Mouse (Mus musculus) right cerebral cortex, postnatal 36 days (tissue): ENCODE results near the gene Myh9.

Experiments
- DNase-seq, 2 experiments: peaks; one replicate each; pipeline ENCODE4 v3.0.0; 2022; ENCODE audit warnings: low spot score in 2 of 2, mixed read lengths in 1 of 2

Gene Myh9

DNA sequence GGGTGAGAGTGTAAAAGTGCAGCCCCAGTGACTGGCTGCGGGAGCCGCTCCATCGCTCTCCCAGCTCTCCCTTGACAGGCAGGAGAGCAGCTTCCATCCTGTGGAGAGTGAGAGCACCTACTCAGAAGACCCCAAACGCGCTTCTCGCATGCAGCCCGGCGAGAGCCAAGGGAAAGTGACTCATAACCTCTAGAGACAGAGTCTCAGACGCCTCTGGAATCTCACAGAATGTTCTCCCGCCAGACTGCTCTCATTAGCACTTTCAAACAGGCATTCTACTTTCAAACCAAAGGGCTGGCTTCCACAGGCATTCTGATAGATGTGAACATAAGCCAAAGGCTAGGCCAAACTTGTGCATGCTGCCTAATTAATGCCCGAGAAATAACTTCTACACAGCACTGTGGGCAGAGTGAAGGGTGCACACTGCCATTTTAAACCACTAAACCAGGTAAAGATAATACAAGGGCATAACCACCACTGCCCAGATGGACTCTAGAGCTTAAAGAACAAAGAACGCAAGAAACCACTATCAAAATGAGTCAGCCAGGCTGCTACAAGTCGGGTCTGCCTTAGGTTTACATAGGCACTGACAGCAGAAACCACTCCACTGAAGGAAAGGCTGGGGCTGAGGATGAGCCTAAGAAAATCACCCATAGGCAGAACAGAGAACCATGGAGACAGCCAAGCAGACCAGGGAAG lies 35.3 kb downstream of the Myh9 start:
- no peak for DNase-seq

DNA sequence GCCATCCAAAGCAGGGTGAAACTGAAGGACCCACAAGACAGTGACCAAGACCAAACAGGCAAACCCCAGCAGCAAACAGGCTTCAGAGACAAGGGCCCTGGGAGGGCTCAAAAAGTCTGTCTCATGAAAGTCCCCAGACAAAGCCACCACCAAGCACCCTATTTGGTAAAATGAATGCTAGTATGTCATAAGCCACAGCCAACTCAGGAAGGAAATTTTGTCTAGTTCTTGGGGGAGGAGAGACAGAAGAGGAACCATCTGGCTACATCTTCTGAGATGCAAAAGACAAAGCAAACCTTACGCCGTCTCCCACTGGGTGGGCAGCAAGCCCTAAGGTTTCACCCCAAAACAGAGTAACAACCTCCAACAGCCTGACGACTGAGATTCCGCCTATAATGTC lies 36.3 kb downstream of the Myh9 start:
- DNase-seq: no peak

DNA sequence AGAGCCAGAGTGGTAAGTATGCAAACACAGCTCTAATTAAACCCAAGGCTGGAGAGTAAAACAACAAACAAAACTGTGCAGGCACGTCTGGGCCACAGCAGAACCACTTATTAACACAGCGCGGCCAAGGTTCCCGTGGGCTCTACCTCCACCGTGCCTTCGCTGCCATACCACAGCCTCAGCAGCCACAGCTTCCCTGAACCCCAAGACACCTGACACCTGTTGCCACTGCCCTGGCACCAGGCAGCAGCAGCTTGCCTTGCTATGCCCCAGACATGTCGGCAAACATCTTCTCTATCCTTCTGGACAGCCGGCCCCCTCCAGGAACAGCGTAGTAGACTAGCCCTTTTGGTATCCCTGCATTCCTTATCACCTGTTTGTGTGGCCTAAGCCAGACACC lies 37.0 kb downstream of the Myh9 start:
- no peak for DNase-seq

DNA sequence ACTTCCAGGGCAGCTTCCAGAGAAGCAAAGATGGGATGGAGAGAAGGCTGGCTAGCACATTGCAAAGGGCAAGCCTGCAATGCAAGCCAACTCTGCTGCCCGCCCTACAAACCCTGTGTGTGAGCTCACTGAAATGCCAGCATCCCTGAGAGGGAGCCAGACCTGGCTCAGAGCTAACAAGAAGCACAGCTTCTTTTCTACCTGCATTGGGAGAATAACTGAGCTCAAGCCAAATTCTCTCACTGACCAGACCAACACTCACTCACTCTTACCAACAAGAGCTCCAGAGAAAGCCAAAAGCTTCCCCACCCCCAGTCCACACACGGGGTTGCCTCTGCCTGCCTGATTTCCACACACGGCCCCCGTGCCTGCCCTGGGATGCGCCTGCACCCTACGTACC lies 37.5 kb downstream of the Myh9 start:
- DNase-seq: no peak

DNA sequence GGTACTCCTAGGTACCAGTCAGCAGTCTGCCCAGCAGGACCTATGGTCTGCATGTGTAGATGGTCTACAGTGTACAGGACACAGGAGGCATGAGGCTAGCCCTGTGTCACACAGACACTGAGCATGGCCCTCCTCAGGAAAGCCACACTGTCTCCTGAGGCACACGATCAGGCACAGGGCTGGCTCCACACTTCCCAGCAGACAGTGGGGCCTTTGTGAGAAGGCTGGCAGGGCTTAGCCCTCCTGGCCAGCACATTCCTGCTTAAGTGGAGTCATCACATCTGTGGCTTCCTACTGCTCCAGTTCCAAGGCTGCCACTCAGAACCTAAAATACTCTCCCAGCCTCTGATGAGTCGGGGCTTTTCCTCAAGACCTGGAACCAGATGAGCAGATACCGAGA lies 38.2 kb downstream of the Myh9 start:
- DNase-seq: no peak

DNA sequence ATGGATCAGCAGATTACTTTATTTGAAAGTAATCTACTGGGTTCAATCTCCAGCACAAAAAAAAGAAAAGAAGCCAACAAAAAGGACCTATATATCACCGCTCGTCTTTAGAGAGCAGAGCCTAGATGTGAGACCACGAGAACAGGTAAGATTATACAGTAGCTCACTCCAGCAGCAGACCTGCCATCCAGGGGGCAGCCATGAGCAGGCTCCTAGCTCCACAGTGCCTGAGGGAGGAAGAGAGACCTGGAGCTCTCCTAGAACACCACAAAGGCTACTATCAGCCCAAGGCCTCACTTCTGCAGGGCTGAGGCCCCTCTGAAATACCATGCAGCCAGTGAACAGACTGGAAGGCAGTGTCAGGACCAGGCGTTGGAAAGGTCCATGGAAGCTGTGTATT lies 39.0 kb downstream of the Myh9 start:
- DNase-seq: no peak

DNA sequence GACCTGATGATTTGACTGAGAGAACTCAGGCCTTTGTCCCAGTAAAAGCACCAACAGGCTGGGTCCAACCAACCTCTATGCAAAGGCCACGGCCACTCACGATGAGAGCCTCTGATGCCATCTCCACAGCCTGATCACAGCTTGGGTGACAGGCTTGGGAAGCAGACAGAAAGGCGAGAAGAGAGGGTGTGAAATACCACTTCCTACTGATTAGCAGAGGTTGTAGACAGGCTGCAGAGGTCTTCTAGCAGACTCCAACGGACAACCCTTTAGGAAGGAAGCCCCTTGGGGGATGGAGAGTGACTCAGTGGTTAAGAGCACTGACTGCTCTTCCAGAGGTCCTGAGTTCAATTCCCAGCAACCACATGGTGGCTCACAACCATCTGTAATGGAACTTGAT lies 40.8 kb downstream of the Myh9 start:
- DNase-seq: no peak

DNA sequence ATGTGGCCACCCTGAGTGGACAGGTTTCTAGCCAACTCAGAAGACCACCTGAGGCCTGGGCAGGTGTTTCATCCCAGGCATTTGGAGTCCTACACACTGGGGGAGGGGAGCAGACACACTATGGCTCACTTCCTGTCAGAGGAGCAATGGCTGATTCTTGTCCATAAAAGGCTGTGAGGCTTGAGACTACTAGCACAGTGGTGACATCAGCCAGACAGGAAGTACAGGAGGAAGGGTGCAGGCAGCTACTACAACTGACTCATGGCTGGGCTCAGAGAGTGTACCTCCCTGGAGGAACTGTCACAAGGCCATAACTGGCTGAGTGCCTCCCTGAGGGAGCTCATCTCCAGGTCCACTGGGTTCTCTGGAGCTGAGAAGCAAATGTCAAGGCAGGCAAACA lies 41.5 kb downstream of the Myh9 start:
- peak in 1 of 2 experiments; percentile 54 for DNase-seq

DNA sequence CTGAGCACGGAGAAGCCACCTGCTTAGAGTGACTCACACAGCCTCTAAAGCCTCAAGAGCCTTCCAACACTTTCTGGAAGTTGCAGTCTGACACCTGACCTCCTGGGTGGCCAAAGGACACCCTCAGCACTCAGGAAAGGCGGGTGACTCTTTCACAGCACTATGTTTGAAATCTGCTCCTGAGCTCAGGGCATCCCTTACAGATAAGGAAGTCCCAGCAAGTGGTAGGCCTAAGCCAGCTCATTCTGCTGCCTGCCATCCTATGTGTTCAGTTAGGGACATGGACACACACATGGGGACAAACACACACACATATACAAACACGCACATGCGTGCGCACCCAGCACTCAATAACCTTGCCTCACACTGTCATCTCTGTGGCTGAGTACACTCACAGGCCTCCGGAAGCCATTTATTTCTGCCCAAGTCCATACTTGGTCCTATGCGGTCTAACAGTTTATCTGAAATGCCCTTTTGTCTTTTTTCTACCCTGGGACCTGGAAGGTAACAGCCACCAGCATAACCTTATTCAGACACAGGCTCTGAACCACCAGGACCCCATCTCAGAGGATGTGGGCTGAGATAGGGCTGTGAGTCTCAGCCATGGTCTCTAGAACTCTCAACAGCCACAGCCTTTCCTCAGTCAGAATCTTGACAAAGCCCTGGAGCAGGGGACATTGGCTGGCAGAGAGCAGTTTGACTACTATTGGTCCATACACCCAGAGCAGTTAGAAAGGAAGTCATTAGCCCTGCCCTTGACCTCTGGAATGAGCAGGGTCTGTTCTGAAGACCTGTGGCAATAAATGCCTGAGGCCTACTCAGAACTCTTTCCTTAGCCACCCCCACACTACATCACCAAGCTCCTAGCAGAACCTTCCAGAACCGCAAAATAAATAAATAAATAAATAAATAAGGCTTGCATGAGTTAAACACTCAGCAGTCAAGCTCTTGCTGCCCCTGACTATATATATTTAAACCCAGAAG lies 42.2 kb downstream of the Myh9 start:
- DNase-seq: no peak

DNA sequence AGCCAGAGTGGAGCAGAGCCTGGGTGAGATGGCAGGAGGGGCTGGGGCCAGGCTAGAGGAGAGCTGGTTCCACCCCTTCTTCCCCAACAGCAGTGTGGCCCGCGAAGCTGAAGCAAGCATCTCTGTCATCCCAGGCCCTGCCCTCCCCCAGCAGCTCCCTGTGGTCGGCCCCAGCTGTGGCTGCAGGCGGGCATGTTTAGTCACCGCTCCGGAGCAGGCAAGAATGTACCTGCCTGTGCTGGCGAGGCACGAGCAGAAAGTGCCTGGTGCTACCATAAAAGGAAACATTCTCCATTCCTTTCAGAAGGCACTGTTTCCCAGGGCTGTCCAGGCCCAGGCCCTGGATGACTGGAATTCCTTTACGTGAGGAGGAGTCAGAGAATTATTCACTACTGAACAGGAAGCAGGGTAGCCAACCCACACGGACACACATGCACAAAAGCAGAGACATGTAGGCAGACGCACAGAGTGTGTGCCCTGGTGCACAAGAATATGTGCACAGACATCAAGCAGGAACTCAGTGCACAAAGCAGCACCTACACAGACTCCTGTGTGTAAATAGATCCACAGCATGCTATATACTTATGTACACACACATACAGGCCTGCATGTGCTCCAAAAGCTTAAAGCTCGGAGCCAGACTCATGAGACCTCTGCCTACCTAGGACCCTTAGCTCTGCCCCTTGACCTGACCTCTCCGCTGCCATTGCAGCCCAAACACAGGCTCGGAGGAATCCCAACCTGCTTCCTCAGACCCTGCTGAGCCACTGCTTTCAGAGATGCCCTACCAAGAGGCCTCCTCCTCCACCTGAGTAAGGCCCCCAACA lies 43.1 kb downstream of the Myh9 start:
- DNase-seq: no peak

DNA sequence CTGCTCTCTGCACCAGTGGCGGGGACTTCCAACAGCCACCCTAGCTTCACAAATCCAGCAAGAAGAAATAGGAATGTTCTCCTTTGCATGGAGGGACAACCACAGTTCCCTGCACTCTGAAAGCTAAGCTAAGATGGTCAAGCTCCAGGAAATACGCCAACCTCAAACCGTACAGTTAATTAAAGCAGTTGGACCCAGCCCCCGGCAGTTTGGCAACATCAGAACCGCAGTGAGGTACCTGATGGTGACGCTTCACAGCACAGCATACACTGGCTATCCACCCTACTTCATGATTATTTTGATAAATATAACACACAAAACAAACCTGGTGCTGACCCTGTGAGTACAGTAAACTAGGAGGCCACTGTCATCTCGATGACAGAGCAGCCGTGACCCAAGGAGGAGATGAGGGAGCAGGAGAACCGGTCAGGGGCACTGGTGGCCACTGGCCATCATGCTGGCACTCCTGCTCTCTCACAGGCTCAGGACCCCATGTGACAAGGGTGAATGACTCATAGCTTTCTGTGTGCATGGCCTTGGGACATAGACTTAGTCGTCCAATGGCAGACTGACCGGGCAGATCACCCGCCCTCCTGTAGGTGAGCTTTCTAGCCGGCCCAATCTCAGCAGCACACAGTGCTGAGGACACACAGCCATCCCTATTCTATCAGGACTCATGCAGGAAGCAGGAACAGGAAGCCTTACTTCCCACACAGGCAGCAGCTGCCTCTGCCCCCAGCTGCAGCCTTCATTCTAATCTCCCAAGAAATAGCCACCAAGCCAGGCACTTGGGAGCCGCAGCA lies 44.2 kb downstream of the Myh9 start:
- DNase-seq: no peak

DNA sequence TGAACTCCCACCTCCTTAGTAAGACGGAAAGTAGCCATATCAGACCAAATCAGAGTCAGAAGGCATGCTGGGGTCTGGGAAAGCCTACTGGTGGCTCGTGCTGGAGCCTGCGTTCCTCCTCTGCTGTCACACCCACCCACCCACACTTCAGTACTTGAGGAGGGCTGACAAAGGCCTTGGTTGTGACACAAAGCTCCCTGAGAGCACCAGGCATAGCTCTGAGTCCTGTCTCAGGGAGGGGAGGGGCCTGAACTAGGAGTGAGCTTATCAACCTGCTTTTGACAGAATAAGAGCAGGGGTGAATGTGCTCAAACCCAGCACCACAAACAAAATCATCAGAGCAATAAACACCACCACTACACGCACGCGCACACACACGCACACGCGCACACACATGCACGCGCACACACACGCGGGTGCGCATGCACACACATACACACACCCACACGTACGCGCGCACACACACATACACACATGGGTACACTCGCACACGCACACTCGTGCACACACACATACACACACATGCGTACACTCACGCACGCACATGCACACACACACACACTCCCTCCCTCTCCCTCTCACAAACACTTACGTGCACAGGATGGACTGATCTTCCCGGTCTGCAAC lies 45.5 kb downstream of the Myh9 start:
- no peak for DNase-seq

DNA sequence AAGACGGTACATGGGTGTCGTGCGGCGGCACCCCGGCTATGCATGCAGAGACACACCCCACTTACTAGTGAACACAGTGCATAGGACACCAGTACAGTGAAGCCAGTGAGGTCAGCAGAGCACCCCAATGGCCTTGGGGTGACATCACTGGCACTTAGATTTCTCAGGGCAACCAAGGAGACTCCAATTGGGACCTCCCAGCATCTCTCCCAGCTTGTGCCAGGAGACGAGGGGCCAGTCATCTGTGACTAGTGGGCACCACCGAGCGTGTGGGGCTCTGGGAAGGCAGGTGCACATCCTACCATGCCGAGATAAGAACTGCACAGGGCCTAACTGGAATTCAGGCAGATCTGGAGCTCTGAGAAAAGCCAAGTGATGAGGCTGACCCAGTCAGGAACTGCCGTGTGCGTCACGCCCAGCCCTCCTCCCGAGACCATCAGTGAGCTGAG lies 47.0 kb downstream of the Myh9 start:
- DNase-seq: no peak

DNA sequence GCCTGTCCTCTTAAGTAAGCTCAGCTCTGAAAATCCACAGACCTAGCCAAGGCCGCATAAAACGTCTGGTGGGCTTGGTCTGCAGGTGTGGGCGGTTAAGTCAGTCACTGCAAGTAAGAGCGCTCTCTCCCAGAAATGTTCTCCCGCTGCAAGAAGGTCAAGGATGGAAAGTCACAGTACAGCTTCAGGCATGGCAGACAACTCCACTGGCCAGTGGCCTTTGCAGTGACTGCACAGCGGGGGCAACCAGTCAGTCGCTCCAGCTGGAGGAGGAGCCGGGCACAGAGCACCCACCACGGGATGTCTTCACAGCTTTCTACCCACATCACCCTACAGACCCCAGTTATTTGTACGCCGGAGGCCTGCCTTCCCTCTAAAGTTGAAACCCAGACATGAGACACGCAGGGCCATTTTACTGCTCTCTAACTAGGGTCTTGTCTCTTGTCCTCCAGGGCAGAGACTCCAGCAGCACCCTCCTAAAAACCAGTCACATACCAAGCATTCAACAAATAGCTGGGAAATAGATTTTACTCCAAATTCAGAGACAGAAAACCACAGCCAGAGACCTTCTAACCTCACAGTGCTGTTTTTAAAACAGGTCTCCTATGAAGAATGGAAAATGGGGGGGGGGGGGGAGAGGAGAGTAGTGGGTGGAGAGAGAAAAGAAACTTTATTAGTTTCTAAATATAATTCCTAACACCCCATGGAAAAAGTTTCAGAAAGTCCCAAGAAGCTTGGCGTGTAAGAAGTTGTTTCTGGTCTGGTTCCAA lies 47.7 kb downstream of the Myh9 start:
- no peak for DNase-seq

DNA sequence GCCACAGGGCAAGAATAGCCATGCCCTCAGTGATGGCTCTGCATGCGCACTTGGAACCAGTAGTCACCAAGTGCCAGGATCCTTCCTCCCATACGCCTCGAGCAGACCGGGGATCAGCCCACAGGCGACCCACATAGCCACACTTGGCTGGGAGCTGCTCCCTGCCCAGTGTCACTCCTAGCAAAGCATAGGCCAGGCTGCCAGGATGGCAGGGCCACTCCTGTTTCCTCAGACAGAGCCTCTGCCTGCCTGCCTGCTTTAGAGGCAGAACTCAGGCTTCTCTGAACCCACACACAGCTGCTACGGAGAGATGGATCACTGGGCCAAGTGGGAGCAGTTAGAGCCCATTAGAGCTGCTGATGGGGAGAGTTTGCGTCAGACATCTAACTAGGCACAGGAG lies 48.4 kb downstream of the Myh9 start:
- DNase-seq: peak in 1 of 2 experiments; percentile 77

DNA sequence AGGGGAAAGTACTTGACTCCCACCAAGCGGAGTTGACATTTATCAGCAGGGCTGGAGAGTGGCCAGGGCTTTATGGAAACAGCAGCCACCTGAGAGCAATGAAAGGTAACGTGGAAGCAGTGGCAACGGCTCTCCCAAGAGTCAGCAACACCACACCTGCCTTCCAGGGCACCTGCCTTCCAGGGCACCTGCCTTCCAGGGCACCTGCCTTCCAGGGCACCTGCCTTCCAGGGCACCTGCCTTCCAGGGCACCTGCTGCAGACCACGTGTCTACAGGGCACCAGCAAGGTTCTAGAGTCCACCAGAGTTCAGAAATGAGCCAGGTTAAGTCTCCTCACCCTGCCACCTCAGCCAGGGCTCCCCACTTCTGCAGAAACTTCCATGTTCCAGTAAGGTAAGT lies 48.9 kb downstream of the Myh9 start:
- DNase-seq: no peak

DNA sequence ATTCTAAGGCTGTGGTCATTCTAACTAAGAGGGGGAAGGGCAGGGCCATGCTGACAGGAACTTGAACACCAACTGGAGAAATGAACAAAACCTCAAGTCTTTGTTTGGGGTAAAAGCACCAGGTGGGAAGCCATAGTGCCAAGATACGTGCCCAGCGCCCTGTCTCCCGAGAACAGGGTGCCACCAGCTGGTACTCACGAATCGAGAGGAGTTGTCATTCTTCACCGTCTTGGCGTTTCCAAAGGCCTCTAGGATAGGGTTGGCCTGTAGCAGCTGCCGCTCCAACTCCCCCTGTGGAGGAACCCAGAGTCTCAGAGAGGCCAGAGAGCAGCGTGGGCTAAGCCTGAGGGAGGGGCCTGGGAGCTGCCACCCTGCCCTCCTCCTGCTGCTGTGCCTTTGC lies 49.9 kb downstream of the Myh9 start:
- no peak for DNase-seq

DNA sequence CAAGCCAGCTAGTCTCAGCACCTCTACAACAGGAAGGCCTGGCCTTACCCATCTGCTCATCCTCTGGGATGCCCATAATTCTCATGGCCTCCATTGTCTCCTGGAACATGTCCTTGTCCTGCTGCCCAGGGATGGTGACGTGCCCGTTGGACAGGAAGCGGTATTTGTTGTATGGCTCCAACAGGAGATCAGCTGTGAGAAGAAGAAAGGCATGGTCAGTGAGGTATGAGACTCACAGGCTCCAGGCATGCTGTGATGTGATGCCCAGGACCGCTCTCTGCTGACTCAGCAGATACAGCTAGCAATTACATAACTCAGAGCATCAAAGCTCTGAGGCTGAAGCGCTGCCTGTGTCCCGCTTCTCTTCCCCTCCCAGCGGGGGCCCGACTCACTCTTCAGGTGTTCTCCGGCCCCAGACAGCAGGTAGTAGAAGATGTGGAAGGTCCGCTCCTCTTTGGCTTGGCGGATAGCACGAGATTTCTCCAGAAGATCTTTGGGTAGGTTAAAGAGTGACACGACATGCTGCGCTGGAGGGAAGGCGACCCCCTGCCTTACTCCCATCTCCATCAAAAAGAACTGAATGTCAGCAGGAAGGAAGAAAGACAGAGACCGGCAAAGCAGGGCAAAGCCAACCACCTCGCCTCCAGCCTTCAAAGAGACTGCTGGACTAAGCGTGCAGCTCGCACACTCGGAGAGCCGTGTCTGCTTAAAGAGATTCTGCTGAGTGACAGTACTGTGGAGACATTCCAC lies 51.1 kb downstream of the Myh9 start:
- no peak for DNase-seq

DNA sequence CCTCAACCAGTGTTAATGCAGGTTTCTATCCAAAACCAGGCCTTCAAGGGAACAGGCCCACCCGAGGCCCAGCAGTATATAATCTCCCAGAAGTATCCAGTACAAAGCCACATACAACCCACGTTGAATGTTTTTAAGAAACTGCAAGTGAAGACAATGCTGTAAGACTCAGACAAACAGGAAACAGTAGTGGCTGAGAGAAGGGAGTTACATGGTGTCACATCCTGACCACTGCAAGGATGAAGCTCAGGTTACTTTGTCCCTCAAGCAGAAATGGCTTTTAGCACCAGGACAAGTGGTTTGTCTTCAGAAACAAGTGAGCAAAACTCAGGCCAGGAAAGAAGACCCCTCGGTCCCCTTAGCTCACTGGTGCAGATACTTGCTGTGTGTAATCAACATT lies 52.8 kb downstream of the Myh9 start:
- no peak for DNase-seq
